ENCODE assay signal across 19 mouse cellular contexts in genomic region chr5:73112331-73112730, GRCm38 (mm10).
A peak's percentile ranks its signal among the peaks of the same experiment; 100 is the strongest.
DNase-seq lines count a peak whose midpoint lies in the region; ATAC-seq and TF ChIP-seq lines count a peak whose summit lies in the region.
"Had no signal": no experiment of that assay in that cellular context is flagged by ENCODE, and none has a peak within 500 bp of the region (broad histone marks: within the 10 kb centered on the region; RNA-seq: fewer than 3 reads in every experiment).

No protein-coding gene starts in this region.

- H3K36me3 ChIP-seq in hindbrain, embryonic 13.5 days = peaks cover 52% of the 10 kb centered on the region
- H3K36me3 ChIP-seq in hindbrain, postnatal 0 days (ENCODE audit: insufficient read depth, low read length) = peaks cover 33% of the 10 kb centered on the region; the same call in 1 of the 2 replicates

- no peaks in the 10 kb centered on the region for H3K9me3 ChIP-seq in hindbrain, embryonic 13.5 days
- no peaks in the 10 kb centered on the region for H3K9me3 ChIP-seq in hindbrain, postnatal 0 days (ENCODE audit: low read length)
- H3K9me3 ChIP-seq: embryonic facial prominence, embryonic 10.5 days; embryonic facial prominence, embryonic 12.5 days; forebrain, embryonic 13.5 days; forebrain, embryonic 15.5 days had no signal

- DNase-seq in adrenal gland, adult 2 months = peak; percentile 60
- no peak for DNase-seq in adrenal gland, postnatal 4 days (ENCODE audit: low spot score in 2 of 2)
- no peak for DNase-seq in hindbrain, postnatal 0 days (ENCODE audit: low spot score)
- DNase-seq in adrenal gland, postnatal 10 days = peak; percentile 12
- peak; percentile 26 to 34 for DNase-seq in adrenal gland, postnatal 36 days
- no peak for DNase-seq in frontal cortex, postnatal 36 days (ENCODE audit: low spot score in 2 of 2)
- no peak for DNase-seq in kidney, adult 9 months
- DNase-seq: cerebellum, adult 11 months; cerebellum, adult 18-20 months; cerebellum, adult 8-10 months; cerebellum, adult 9-11 months; cerebellum, postnatal 14 days; cerebellum, postnatal 36 days; forebrain, postnatal 0 days had no signal

- 0 out of 2 replicates have a peak overlapping the region, but pooled peaks have one; percentile 2 for H3K9ac ChIP-seq in hindbrain, embryonic 13.5 days
- no peak overlapping the region for H3K9ac ChIP-seq in hindbrain, postnatal 0 days (replicated peaks; ENCODE audit: low read length)
- H3K9ac ChIP-seq: embryonic facial prominence, embryonic 12.5 days; forebrain, embryonic 13.5 days; forebrain, embryonic 15.5 days; forebrain, postnatal 0 days had no signal

- H3K4me1 ChIP-seq in hindbrain, embryonic 13.5 days (replicated peaks) = 0 out of 2 replicates have a peak, but pooled peaks cover 5% of the 10 kb centered on the region
- H3K4me1 ChIP-seq in hindbrain, postnatal 0 days (ENCODE audit: insufficient read depth, low read length) = no peaks in the 10 kb centered on the region
- H3K4me1 ChIP-seq: embryonic facial prominence, embryonic 12.5 days; forebrain, embryonic 13.5 days; forebrain, embryonic 15.5 days had no signal

- H3K27ac ChIP-seq in hindbrain, embryonic 13.5 days = no peak overlapping the region
- H3K27ac ChIP-seq in hindbrain, postnatal 0 days = no peak overlapping the region
- H3K27ac ChIP-seq: embryonic facial prominence, embryonic 10.5 days; embryonic facial prominence, embryonic 12.5 days; forebrain, embryonic 13.5 days; forebrain, embryonic 15.5 days had no signal

- TF ChIP-seq CTCF in hindbrain, postnatal 0 days (IDR thresholded peaks at IDR 0.05; ENCODE audit: low read depth) = no peak

- H3K4me2 ChIP-seq in hindbrain, embryonic 13.5 days = no peak overlapping the region
- H3K4me2 ChIP-seq in hindbrain, postnatal 0 days (ENCODE audit: low read depth, low read length) = no peak overlapping the region
- H3K4me2 ChIP-seq: embryonic facial prominence, embryonic 12.5 days; forebrain, embryonic 13.5 days; forebrain, embryonic 15.5 days had no signal

- H3K4me3 ChIP-seq in hindbrain, embryonic 13.5 days = no peak overlapping the region
- H3K4me3 ChIP-seq in hindbrain, postnatal 0 days (ENCODE audit: low read length) = no peak overlapping the region
- H3K4me3 ChIP-seq: embryonic facial prominence, embryonic 10.5 days; embryonic facial prominence, embryonic 12.5 days; forebrain, embryonic 13.5 days; forebrain, embryonic 15.5 days had no signal

- no peak for ATAC-seq in hindbrain, embryonic 13.5 days (ENCODE audit: low FRiP score)
- no peak for ATAC-seq in hindbrain, postnatal 0 days
- ATAC-seq: forebrain, embryonic 13.5 days; forebrain, embryonic 15.5 days; forebrain, postnatal 0 days had no signal

- 82% methylated on average over 13 of the region's 13 CpGs for WGBS in hindbrain, embryonic 13.5 days
- WGBS in hindbrain, postnatal 0 days = 80% methylated on average over 13 of the region's 13 CpGs

- H3K27me3 ChIP-seq in hindbrain, embryonic 13.5 days = no peaks in the 10 kb centered on the region
- no peaks in the 10 kb centered on the region for H3K27me3 ChIP-seq in hindbrain, postnatal 0 days (ENCODE audit: insufficient read depth, low read length)
- H3K27me3 ChIP-seq: embryonic facial prominence, embryonic 12.5 days; forebrain, embryonic 13.5 days; forebrain, embryonic 15.5 days had no signal

Comparison
In these comparisons a context has a peak if more than half of its experiments do, and no peak if none do; other contexts are left out.
1. DNase-seq: peak in adrenal gland, adult 2 months (single experiment), adrenal gland, postnatal 10 days (single experiment) and adrenal gland, postnatal 36 days (2 of 2); none in adrenal gland, postnatal 4 days (0 of 2), hindbrain, postnatal 0 days (single experiment), frontal cortex, postnatal 36 days (0 of 2) and kidney, adult 9 months (single experiment).